Mouse (Mus musculus) kidney, adult 9 months (tissue): ENCODE data around the gene Bahcc1.

Experiments used
- DNase-seq: peaks from one replicate; pipeline ENCODE4 v3.0.0; 2022

Bahcc1 gene

GRCm38 (mm10) chr11:120229861-120230751 lies 2.6 kb upstream of the Bahcc1 start:
- DNase-seq, result peak; percentile 84

DNA sequence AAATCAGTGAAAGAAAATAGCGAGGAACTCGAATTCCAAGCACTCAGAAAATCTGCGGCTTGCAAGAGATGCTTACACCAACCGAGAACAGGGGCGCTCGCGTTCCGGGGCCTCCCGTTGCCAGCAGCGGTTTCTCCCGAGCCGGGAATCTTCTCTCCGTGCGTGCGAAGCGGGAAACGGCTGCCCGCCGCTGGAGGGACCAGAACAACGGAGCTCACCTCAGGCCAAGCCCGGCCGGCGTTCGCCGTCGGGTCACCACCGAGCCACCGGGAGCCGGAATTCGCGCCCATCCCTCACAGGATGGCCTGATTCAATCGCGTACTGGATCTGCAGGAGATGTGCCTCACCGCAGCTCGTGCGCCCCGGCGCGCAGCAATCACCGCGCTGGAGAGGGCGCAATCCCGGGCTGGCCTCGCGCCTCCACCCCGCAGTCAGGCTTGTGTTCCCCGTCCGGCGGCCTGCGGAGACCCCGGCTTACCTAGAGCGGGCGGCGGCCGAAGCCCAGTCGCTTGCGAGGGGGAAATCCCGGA lies 1.8 kb upstream of the Bahcc1 start:
- DNase-seq, result no peak

- peak; percentile 100 for DNase-seq
These were observed 1.4 kb upstream of the Bahcc1 start for GRCm38 (mm10) chr11:120231379-120231778.

- DNase-seq, result no peak
These were observed 841 bp downstream of the Bahcc1 start for GRCm38 (mm10) chr11:120233441-120234135.

DNA sequence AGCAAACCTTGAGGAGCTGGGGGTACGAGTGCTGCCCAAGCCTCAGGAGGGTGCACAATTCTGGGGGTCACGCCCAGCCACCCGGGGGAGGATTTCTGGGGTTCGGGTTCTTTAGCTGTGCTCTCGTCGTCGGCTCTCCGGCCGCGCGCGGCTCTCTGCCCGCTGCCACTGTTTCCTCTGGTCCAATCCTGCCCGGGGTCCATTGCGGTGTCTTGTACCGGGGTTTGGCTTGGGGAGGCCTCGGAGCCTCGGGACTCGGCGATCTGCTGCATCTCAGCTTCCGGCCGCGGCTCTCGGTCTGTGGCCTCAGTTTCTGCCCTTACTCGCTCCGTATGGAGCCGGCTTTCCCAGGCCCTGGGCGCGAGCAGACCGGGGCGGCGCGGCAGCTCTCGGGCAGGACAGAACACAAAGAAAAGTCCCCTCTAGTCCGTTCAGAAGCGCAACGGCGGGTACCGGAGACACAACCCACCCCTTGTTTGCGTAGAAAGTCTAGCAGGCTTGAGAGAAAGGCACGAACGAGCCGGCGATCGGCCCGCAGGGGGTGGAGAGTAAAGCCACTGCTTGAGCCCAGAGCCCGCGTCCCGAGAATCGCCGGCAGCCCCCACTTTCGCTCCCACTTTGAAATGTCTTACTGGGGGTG lies 1.5 kb downstream of the Bahcc1 start:
- DNase-seq, result peak; percentile 58

GRCm38 (mm10) chr11:120234776-120235181 lies 2.0 kb downstream of the Bahcc1 start:
- no peak for DNase-seq

DNA sequence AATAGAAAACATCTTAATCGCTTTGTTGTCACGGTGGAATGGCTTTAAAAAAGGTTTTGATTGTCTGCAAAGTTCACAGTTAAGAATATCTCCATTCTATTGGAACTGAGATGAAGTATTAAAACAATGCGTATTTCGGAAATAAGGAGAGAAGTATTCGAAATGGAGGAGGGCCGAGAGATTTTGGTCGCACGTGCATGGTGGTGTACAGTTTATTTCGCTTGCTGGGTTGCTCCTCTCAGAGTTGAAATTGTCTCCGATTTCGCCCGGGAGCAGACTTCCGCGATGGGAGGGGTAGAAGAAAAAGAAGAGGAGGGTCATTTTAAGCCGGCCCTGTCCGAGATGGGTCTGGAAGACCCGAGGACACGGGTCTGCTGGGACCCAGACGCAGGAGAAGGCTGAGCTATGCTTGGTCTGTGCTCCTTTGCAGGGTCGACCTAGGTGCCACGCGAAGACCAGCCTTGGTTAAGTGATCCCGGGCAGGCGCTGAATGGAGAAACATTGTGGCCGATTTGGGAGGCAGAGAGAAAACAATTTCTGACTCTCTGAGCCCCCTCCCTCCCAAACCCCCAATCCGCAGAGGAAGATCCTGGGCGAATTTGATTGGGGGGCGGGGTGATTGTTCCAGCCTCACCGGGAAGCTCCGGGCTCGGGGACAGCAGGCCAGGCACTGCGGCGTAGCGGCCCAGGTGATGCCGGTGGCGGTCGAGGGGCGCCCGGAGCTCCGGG lies 2.8 kb downstream of the Bahcc1 start:
- DNase-seq, result peak; percentile 69

DNA sequence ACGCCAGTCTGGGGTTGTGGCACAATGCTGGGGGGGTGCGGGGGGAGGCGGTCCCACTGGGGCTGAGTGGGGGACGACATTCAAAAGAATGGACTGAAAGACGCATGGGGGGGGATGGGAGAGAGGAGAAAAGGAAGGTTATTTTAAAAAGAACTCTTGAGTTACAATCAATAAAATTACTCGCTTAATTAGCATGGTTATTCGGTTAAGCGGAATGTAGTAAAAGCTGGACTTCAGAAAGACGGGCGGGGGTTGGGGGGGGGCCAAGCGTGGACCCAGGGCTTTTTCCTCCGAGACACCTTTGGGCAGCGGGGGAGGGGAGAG lies 3.3 kb downstream of the Bahcc1 start:
- no peak for DNase-seq

DNA sequence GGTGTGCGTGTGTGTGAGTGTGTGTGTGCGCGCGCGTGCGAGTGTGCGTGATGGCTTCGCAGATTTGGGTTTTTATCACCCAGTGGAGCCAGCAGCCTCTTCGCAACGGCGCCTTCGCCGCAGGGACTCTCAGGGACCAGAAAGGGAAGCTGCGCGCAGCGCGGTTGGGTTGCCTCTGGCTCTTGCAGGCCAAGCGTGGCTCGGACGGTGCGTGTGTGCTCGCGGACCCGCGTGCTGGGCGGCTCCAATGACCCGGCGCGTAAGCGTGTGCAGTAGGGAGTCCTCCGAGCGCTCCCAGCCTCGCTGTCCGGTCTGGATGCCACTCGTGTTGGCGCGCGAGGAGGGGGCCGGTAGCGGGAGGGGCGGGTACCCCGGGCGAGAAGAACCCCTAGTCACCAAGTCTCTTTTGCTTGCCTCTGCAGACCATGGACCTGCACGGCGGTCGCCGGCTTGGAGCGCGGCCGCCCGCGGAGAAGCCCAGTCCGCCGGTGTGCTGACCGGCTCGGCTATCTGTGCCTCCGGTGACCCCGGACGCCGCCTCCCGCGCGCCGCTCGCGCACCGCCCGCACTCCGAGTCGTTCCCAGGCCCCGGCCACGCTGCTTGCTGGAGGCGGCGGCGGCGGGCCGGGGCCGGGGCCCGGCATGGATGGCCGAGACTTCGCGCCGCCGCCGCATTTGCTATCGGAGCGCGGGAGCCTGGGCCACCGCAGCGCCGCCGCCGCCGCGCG lies 3.9 kb downstream of the Bahcc1 start:
- DNase-seq, result peak; percentile 64

DNA sequence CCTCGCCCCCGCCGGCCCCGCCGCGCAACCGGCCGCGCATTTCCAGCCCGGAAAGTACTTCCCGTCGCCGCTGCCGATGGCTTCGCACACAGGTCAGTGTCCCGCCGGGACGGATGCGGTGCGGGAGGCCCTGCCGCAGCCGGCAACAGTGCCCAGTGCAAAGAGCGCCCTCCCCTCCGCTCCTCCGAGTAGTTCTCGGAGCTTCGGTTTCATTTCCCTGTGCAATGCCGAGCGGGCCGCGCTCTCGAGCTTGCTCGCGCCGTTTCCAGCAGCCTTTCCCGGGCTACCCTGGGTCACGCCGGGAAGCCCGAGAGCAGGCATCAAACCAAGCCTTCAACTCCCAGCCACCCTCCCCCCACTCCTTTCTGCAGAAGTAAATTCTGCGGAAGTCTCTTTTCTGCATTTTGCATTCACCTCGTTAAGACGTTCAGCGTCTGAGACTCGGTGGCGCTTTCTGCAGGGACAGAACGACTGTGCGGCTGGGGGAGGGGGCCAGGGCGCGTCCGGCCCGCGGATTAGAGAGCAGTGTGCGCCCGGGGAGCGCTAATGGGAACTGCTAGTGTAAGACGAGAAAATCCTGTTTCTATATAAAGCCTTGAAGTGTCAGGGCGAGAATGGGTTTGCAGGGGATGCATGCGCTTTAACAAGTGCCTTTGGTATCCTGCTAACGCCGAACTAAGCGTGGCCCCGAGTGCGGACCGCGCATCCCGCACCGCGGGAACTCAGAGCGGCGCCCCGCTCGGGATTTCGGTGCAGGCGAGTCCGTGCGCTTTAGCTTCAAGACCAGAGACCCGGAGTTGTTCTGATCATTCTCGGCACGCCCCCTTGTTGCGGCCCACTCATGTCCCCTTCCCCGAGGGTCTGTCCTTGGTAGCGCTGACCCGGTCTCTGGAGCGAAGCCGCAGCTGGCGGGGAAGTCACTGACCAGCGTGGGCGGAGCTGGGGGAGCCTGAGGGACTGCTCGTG lies 4.7 kb downstream of the Bahcc1 start:
- peak; percentile 62 for DNase-seq

GRCm38 (mm10) chr11:120238306-120238705 lies 5.6 kb downstream of the Bahcc1 start:
- no peak for DNase-seq

DNA sequence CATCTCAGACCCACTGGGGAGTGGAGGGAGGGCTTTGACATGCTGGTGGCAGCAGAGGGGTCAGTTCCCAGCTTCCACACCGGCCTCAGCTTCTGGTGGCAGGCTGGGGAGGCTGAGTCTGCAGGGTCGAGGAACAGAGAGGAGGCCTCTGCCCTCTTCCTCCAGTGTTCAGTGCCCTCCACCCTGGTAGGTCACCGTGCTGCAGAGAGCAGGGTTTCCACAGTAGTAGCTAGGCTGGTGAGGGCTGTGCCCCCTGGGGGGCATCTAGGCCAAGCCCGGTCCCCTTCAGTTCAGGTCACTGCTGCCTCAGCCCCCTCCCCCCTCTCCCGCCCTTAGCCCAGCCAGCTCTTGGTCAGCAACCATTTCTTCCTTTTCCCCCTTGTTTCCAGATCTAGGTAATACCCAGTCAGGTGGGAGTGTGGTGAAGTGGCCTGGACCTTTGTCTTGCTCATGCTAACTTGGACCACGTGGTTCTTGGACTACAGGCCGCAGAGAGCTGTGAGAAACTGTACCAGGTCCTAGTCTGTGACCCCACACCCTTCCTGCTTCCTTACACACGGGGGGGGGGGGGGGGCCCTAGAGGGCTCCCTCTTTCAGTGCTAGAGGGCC lies 6.1 kb downstream of the Bahcc1 start:
- DNase-seq, result peak; percentile 75

DNA sequence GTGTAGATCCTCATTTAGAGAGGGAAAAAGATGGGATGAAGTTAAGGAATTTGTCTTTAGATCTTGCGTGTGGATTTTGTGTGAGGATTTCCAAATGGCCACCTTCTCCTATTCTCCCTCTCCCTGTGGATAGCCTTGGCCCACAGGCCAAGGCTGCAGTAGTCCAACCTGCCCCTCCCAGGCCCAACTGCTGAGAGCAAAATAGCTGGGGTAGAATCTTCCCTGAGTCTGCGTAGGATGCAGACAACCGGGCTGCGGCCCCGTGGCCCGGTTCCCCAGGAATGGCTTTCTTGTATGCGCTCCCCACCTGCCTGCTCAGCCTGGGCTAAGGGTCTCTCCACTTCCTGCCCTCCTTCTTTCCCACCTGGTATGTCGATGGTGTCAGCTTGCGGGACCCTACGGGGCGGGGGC lies 6.8 kb downstream of the Bahcc1 start:
- no peak for DNase-seq

DNA sequence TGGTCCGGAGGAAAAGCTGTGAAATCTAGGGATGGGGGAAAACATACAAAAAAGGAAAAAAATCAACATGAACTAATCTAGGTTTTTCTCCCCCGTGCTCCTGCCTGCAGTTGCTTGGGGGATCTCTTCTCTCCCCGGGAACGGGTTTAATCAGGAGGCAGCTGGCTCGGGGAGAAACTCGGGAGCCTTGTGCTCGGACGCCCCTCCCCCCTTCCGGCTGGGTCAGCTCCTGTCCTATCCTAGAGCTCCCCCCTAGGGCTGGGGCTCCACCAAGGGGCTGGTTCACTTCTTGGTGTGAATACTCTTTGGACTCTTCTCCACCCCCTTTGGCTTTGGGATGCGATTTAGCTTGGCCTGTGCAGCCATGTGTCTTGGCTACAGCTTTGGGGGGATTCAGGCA lies 7.5 kb downstream of the Bahcc1 start:
- peak; percentile 89 for DNase-seq

- peak; percentile 75 for DNase-seq
These were observed 8.5 kb downstream of the Bahcc1 start for GRCm38 (mm10) chr11:120240941-120241890.

DNA sequence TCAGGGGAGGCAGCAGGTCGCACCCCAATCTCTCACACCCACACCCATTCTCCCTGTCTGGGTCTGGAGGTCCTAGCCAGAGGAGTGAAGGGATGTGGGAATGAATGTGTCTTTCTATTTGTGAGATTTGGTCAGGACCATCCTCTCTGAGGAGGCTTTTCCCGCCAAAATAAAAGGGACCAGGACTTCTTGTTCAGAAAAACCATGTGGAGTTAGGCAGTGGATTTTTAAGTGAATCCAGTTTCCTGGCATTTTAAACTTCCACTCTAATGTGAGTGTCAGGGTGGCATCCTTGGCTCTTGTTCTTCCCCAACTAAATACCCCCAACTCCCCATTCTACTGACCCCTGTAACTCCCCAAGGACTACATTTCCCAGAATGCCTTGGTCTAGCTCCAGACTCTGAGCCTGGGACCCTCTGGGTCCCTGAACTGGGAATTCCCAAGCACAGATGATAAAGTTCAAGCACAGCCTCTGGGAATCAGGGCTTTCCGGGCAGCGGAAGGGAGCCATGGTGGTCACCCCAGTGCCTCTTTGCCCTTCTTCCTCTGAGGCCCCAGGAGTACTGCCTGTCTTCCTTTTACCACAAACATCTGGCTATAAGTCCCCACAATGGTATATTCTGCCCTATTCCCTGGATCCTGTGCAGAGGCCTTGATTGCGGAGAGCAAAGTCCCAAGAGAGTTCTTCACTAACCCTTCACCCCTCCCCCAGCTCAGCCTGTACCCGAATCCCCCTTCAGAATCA lies 9.4 kb downstream of the Bahcc1 start:
- no peak for DNase-seq

- no peak for DNase-seq
These were observed 10.2 kb downstream of the Bahcc1 start for GRCm38 (mm10) chr11:120242726-120243530.

DNA sequence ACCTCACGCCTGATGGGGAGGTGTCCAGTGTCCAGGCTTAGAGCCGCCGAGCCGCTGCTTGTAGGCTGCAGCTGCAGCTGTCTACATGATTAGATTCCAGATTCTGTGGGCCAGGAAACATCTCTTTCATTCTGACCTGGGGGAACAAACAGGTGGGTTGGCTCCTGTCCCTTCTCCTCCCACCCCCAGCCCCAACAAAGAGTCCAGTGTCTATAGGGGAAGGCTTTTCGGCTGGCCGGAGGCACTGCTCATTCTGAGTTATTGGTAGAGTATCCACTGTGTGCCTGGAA lies 10.7 kb downstream of the Bahcc1 start:
- DNase-seq, result no peak
